In genomic region chr17:56338909-56339308, GRCm38 (mm10) we compare ENCODE assay signal across 8 mouse cellular contexts. TPM values are rescaled to one million over a fixed set of nuclear protein-coding genes. Genes with fewer than 3 reads are reported as not detected.
A peak's percentile ranks its signal among the peaks of the same experiment; 100 is the strongest.
DNase-seq lines count a peak whose midpoint lies in the region; ATAC-seq and TF ChIP-seq lines count a peak whose summit lies in the region.

No protein-coding gene starts in this region.

- no peak overlapping the region for H3K9ac ChIP-seq in forebrain, postnatal 0 days
- H3K9ac ChIP-seq in forebrain, embryonic 15.5 days (replicated peaks), result no peak overlapping the region
- no peak overlapping the region for H3K9ac ChIP-seq in liver, adult 2 months (ENCODE audit: low read depth, low read length)

- H3K4me2 ChIP-seq in forebrain, postnatal 0 days (ENCODE audit: low read depth), result no peak overlapping the region
- no peak overlapping the region for H3K4me2 ChIP-seq in forebrain, embryonic 15.5 days (replicated peaks)

- H3K79me2 ChIP-seq in liver, adult 2 months (ENCODE audit: control insufficient read depth, insufficient read depth, low read length), result peaks cover 67% of the 10 kb centered on the region

- no peak overlapping the region for H3K27ac ChIP-seq in forebrain, postnatal 0 days (ENCODE audit: low read depth, low read length)
- no peak overlapping the region for H3K27ac ChIP-seq in forebrain, embryonic 15.5 days (replicated peaks)
- H3K27ac ChIP-seq in liver, adult 2 months (replicated peaks; ENCODE audit: insufficient read depth, low read depth, low read length), result no peak overlapping the region
- H3K27ac ChIP-seq in small intestine, adult 2 months (ENCODE audit: insufficient read depth, low read depth, low read length), result no peak overlapping the region

- no peaks in the 10 kb centered on the region for H3K9me3 ChIP-seq in forebrain, postnatal 0 days (ENCODE audit: low read length)
- no peaks in the 10 kb centered on the region for H3K9me3 ChIP-seq in forebrain, embryonic 15.5 days

- no peak for TF ChIP-seq POLR2A in liver, adult 2 months (IDR thresholded peaks at IDR 0.05; ENCODE audit: extremely low read depth, insufficient read depth, low read length)
- no peak for TF ChIP-seq POLR2A in small intestine, adult 2 months (IDR thresholded peaks at IDR 0.05; ENCODE audit: low read depth, low read length)

- H3K4me1 ChIP-seq in forebrain, postnatal 0 days (ENCODE audit: insufficient read depth), result no peaks in the 10 kb centered on the region
- peaks cover 21% of the 10 kb centered on the region for H3K4me1 ChIP-seq in forebrain, embryonic 15.5 days
- H3K4me1 ChIP-seq in liver, adult 2 months (ENCODE audit: control insufficient read depth, insufficient read depth, low read length), result peaks cover 6% of the 10 kb centered on the region
- H3K4me1 ChIP-seq in small intestine, adult 2 months (ENCODE audit: control insufficient read depth, insufficient read depth, insufficient read length, low read length), result peaks cover 9% of the 10 kb centered on the region; the same call in 1 of the 2 replicates

- no peak for ATAC-seq in forebrain, postnatal 0 days
- no peak for ATAC-seq in forebrain, embryonic 15.5 days (replicated peaks)
- no peak for ATAC-seq in frontal cortex, adult (ENCODE audit: low TSS enrichment)

- no peak overlapping the region for H3K4me3 ChIP-seq in forebrain, postnatal 0 days (ENCODE audit: low read depth, low read length)
- no peak overlapping the region for H3K4me3 ChIP-seq in forebrain, embryonic 15.5 days
- no peak overlapping the region for H3K4me3 ChIP-seq in liver, adult 2 months (ENCODE audit: insufficient read depth, low read depth, low read length)
- no peak overlapping the region for H3K4me3 ChIP-seq in small intestine, adult 2 months (ENCODE audit: low read depth, low read length)

- TF ChIP-seq CTCF in forebrain, postnatal 0 days (IDR thresholded peaks at IDR 0.05; ENCODE audit: low read depth), result peak; percentile 40; the same call in 1 of the 2 replicates
- TF ChIP-seq CTCF in liver, adult 2 months (IDR thresholded peaks at IDR 0.05; ENCODE audit: low read depth, low read length), result peak; percentile 63
- TF ChIP-seq CTCF in small intestine, adult 2 months (IDR thresholded peaks at IDR 0.05; ENCODE audit: extremely low read depth, insufficient read length, insufficient replicate concordance, low read depth, low read length), result peak; percentile 18; the same call in 1 of the 2 replicates

- DNase-seq in forebrain, postnatal 0 days, result no peak
- peak; percentile 63 for DNase-seq in 416B (ENCODE audit: low read depth)
- peak; percentile 31 for DNase-seq in adipocyte (ENCODE audit: low spot score)
- no peak for DNase-seq in liver, adult 2 months (ENCODE audit: extremely low read depth, low read depth, low spot score)
- no peak for DNase-seq in yolk sac, embryonic 10.5 days (ENCODE audit: low spot score)

- no peaks in the 10 kb centered on the region for H3K36me3 ChIP-seq in forebrain, postnatal 0 days (ENCODE audit: insufficient read depth)
- no peaks in the 10 kb centered on the region for H3K36me3 ChIP-seq in forebrain, embryonic 15.5 days
- no peaks in the 10 kb centered on the region for H3K36me3 ChIP-seq in liver, adult 2 months (ENCODE audit: control insufficient read depth, insufficient read depth, low read length)
- H3K36me3 ChIP-seq in small intestine, adult 2 months (ENCODE audit: control insufficient read depth, insufficient read depth, low read length), result no peaks in the 10 kb centered on the region

- 53% methylated on average over 4 of the region's 4 CpGs for WGBS in forebrain, postnatal 0 days
- 60% methylated on average over 4 of the region's 4 CpGs for WGBS in forebrain, embryonic 15.5 days
- 85% methylated on average over 4 of the region's 4 CpGs for WGBS in liver, adult 2 months
- 63% methylated on average over 4 of the region's 4 CpGs for WGBS in small intestine, adult 2 months

- H3K27me3 ChIP-seq in forebrain, postnatal 0 days (ENCODE audit: insufficient read depth, low read length), result no peaks in the 10 kb centered on the region
- H3K27me3 ChIP-seq in forebrain, embryonic 15.5 days, result no peaks in the 10 kb centered on the region
- H3K27me3 ChIP-seq in liver, adult 2 months (ENCODE audit: control insufficient read depth, insufficient read depth, low read length), result no peaks in the 10 kb centered on the region
- H3K27me3 ChIP-seq in small intestine, adult 2 months (ENCODE audit: control insufficient read depth, insufficient read depth, low read length), result no peaks in the 10 kb centered on the region

RNA-seq across cellular contexts. Expression of gene Kdm4b, which starts 13.0 kb away (rescaled TPM):
- total RNA-seq in forebrain, postnatal 0 days (2014; rRNA removed), result 107 and 133 TPM in 2 replicates
- 46.8 and 53.2 TPM in 2 replicates for polyA plus RNA-seq in forebrain, postnatal 0 days (2015; fragmentation: Nextera tagmentation; extraction: Ambion mirVana)
- polyA plus RNA-seq in forebrain, embryonic 15.5 days (2015; fragmentation: Nextera tagmentation; extraction: Ambion mirVana), result 81.2 and 81.5 TPM in 2 replicates
- 9.5 and 10.4 TPM in 2 replicates for total RNA-seq in liver, adult 2 months (2014; rRNA removed)
- 13.0 and 15.6 TPM in 2 replicates for polyA plus RNA-seq in liver, adult 2 months (2012; rRNA removed)
- polyA plus RNA-seq in small intestine, adult 2 months (2012; rRNA removed), result 20.5 and 38.3 TPM in 2 replicates

RNA-seq across cellular contexts. Expression of gene Uhrf1, which starts 35.8 kb away (rescaled TPM):
- total RNA-seq in forebrain, postnatal 0 days (2014; rRNA removed), result 7.4 and 11.6 TPM in 2 replicates
- polyA plus RNA-seq in forebrain, postnatal 0 days (2015; fragmentation: Nextera tagmentation; extraction: Ambion mirVana), result 8.9 and 9.9 TPM in 2 replicates
- polyA plus RNA-seq in forebrain, embryonic 15.5 days (2015; fragmentation: Nextera tagmentation; extraction: Ambion mirVana), result 55.6 and 65.1 TPM in 2 replicates
- 0.92 and 2.7 TPM in 2 replicates for total RNA-seq in liver, adult 2 months (2014; rRNA removed)
- 0.20 and 0.22 TPM in 2 replicates for polyA plus RNA-seq in liver, adult 2 months (2012; rRNA removed)
- 7.6 and 16.3 TPM in 2 replicates for polyA plus RNA-seq in small intestine, adult 2 months (2012; rRNA removed)

RNA-seq across cellular contexts. Expression of gene Arrdc5, which starts 38.8 kb away (rescaled TPM):
- total RNA-seq in forebrain, postnatal 0 days (2014; rRNA removed), result not detected in 2 replicates
- not detected in 2 replicates for polyA plus RNA-seq in forebrain, postnatal 0 days (2015; fragmentation: Nextera tagmentation; extraction: Ambion mirVana)
- not detected in 2 replicates for polyA plus RNA-seq in forebrain, embryonic 15.5 days (2015; fragmentation: Nextera tagmentation; extraction: Ambion mirVana)
- total RNA-seq in liver, adult 2 months (2014; rRNA removed), result not detected in 2 replicates
- not detected in 2 replicates for polyA plus RNA-seq in liver, adult 2 months (2012; rRNA removed)
- not detected in 2 replicates for polyA plus RNA-seq in small intestine, adult 2 months (2012; rRNA removed)

RNA-seq across cellular contexts. Expression of gene Plin3, which starts 46.2 kb away (rescaled TPM):
- total RNA-seq in forebrain, postnatal 0 days (2014; rRNA removed), result 8.1 and 8.5 TPM in 2 replicates
- polyA plus RNA-seq in forebrain, postnatal 0 days (2015; fragmentation: Nextera tagmentation; extraction: Ambion mirVana), result 12.4 and 13.9 TPM in 2 replicates
- polyA plus RNA-seq in forebrain, embryonic 15.5 days (2015; fragmentation: Nextera tagmentation; extraction: Ambion mirVana), result 10.9 and 13.6 TPM in 2 replicates
- 23.0 and 28.1 TPM in 2 replicates for total RNA-seq in liver, adult 2 months (2014; rRNA removed)
- polyA plus RNA-seq in liver, adult 2 months (2012; rRNA removed), result 20.6 and 21.5 TPM in 2 replicates
- polyA plus RNA-seq in small intestine, adult 2 months (2012; rRNA removed), result 137 and 299 TPM in 2 replicates

Comparison
In these comparisons a context has a peak if more than half of its experiments do, and no peak if none do; other contexts are left out.
1. DNase-seq: peak in 416B (single experiment) and adipocyte (single experiment); none in forebrain, postnatal 0 days (single experiment), liver, adult 2 months (single experiment) and yolk sac, embryonic 10.5 days (single experiment).
2. Peak in every context shown above with its lines, with median percentiles within 50 percentile points of each other: CTCF ChIP-seq.